Mouse (Mus musculus) kidney, adult 2 months (tissue): ENCODE results near the gene Ptprg. TPM values are rescaled to one million over a fixed set of nuclear protein-coding genes. Genes with fewer than 3 reads are reported as not detected.

ENCODE experiments used
- DNase-seq: peaks from one replicate; pipeline ENCODE4 v3.0.0; 2021
- H3K27ac ChIP-seq: fragments of 200-500 bp; 2 replicates; pipeline ENCODE4 v1.5.1; 2012; ENCODE audit warnings: low read depth, low read length, control low read depth, inconsistent platforms; ENCODE audit not compliant: insufficient read depth
- H3K27me3 ChIP-seq: fragments of 200-500 bp; replicated peaks from 2 replicates; pipeline ENCODE4 v1.6.1; 2012; ENCODE audit warnings: mild to moderate bottlenecking, moderate library complexity, low read length, inconsistent platforms; ENCODE audit not compliant: control insufficient read depth, insufficient read depth
- H3K36me3 ChIP-seq: fragments of 200-500 bp; 2 replicates; pipeline ENCODE4 v1.6.1; 2012; ENCODE audit warnings: mild to moderate bottlenecking, moderate library complexity, low read length, inconsistent platforms; ENCODE audit not compliant: control insufficient read depth, insufficient read depth
- H3K4me1 ChIP-seq: fragments of 200-500 bp; 2 replicates; pipeline ENCODE4 v1.6.1; 2011; ENCODE audit warnings: low read length; ENCODE audit not compliant: control insufficient read depth, insufficient read depth
- H3K4me3 ChIP-seq: fragments of 200-500 bp; 2 replicates; pipeline ENCODE4 v1.5.1; 2011; ENCODE audit warnings: mild to moderate bottlenecking, low read depth, low read length, control low read depth; ENCODE audit not compliant: insufficient read depth
- CTCF ChIP-seq: fragments of 200-500 bp; conservative IDR thresholded peaks from 2 replicates; pipeline ENCODE4 v1.5.1; 2011; ENCODE audit warnings: low read depth, mild to moderate bottlenecking, control low read depth, low read length, moderate library complexity, mixed read lengths; ENCODE audit not compliant: insufficient read depth, insufficient read length
- POLR2A ChIP-seq: fragments of 200-500 bp; IDR thresholded peaks from one replicate; pipeline ENCODE4 v1.6.1; 2011; ENCODE audit warnings: low read depth, low read length, control low read depth
- WGBS: fragments of 180-500 bp; shearing (Covaris S2); methylation state at CpG from one replicate; pipeline ENCODE4 v1.1.7; 2018; 5-methylcytosine and 5-hydroxymethylcytosine counted together
- polyA plus RNA-seq: library from polyadenylated mRNA; depleted of rRNA; stranded (reverse); fragments of >200 nt; gene quantifications from 2 replicates; pipeline ENCODE4 v1.2.3, GENCODE M21; 2012

Gene Ptprg
- polyA plus RNA-seq, 1 experiment = 39.2 TPM

- peak overlapping the region; percentile 98 for H3K27ac ChIP-seq
- peak; percentile 71 for DNase-seq
- no peak for TF ChIP-seq POLR2A
- TF ChIP-seq CTCF = no peak
- no peak overlapping the region for H3K4me3 ChIP-seq
- no peaks in the 10 kb centered on the region for H3K27me3 ChIP-seq
- H3K36me3 ChIP-seq = no peaks in the 10 kb centered on the region
- peaks cover 18% of the 10 kb centered on the region; the same call in 1 of the 2 replicates for H3K4me1 ChIP-seq
- WGBS = 48% methylated on average over 10 of the region's 10 CpGs
These were observed 648.9 kb downstream of the Ptprg start for GRCm38 (mm10) chr14:12202214-12202613.

DNA sequence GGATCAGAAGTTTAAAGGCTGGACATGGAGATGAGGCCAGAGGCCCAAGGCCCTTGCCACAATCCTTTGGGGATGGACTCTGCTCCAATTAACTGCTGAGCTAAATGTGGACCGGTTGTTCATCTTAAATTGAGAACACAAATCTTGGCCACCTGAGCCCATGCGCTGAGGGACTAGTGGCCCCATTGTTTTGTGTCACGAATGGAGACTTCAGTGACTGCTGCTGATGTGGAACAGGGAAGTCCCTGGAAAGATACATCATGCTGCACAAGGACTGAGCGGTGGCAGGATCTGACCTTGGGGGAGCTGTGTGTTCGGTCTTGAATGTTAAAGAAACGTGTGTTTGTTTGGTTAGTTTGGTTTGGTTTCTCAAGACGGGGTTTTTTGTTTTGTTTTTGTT, 649.7 kb downstream of the Ptprg start:
- Histone ChIP-seq H3K27ac (peak overlapping the region; percentile 5; the same call in 1 of the 2 replicates), H3K4me1 (peaks cover 18% of the 10 kb centered on the region; the same call in 1 of the 2 replicates), H3K4me3 (no peak overlapping the region), H3K27me3 (no peaks in the 10 kb centered on the region), H3K36me3 (no peaks in the 10 kb centered on the region)
- DNase-seq = peak; percentile 28
- whole genome bisulfite sequencing = 73% methylated on average over 7 of the region's 7 CpGs
- TF ChIP-seq CTCF (no peak), POLR2A (no peak)

GRCm38 (mm10) chr14:12206138-12206537, 652.8 kb downstream of the Ptprg start:
- Histone ChIP-seq H3K36me3 (no peaks in the 10 kb centered on the region), H3K27ac (no peak overlapping the region), H3K4me3 (no peak overlapping the region), H3K4me1 (peaks cover 12% of the 10 kb centered on the region; the same call in 1 of the 2 replicates), H3K27me3 (no peaks in the 10 kb centered on the region)
- TF ChIP-seq POLR2A (no peak), CTCF (no peak)
- no peak for DNase-seq
- 66% methylated on average over 2 of the region's 2 CpGs for WGBS

DNA sequence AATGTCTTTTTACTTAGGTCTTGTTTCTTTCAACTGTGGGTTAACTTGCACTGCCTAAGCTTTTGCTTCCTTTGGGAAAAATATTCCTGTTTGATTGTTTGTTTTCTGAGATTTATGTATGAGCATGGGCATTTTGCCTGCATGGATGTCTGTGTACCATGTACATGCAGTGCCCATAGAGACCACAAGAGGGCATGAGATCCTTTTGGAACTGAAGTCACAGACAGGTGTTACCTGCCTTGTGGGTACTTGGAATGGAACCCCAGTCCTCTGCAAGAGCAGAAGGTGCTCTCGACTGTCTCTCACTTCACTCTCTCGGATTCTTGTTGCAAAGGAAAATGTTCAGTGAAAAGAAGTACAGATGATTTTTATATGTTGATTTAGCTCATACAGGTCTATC, 655.2 kb downstream of the Ptprg start:
- TF ChIP-seq POLR2A (no peak), CTCF (peak; percentile 62)
- Histone ChIP-seq H3K27ac (no peak overlapping the region), H3K27me3 (no peaks in the 10 kb centered on the region), H3K4me3 (no peak overlapping the region), H3K36me3 (no peaks in the 10 kb centered on the region), H3K4me1 (no peaks in the 10 kb centered on the region)
- WGBS = 97% methylated on average over 2 of the region's 2 CpGs
- DNase-seq = peak; percentile 61

DNA sequence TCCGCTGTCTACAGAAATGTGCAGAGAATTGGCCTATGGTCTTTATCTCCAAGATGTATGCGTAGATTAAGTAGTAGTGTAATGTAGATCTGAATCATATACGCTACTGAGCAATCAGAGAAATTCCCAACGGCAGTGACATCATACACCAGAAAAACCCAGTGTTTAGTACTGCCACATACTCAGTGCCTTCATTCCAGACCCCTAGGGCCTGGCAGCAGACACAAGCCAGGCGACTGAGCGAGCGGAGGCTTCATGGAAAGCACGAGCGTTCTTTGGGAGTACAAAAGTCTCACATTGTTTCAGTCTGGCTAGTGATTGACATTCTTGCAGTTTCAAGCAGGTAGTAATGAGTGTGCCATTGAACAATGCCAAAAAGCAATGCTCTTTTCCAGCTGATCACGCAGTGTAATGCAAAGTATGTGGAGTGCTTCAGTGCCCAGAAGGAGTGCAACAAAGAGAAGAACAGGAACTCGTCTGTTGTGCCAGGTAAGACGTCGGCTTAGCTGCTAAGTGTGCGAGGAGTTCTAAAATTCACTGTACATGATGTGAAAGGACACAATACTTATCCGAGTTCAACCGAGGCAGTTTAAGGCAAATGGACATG, 665.3 kb downstream of the Ptprg start:
- no peaks in the 10 kb centered on the region for H3K4me1 ChIP-seq
- 95% methylated on average over 16 of the region's 16 CpGs for WGBS
- H3K27ac ChIP-seq = no peak overlapping the region

DNA sequence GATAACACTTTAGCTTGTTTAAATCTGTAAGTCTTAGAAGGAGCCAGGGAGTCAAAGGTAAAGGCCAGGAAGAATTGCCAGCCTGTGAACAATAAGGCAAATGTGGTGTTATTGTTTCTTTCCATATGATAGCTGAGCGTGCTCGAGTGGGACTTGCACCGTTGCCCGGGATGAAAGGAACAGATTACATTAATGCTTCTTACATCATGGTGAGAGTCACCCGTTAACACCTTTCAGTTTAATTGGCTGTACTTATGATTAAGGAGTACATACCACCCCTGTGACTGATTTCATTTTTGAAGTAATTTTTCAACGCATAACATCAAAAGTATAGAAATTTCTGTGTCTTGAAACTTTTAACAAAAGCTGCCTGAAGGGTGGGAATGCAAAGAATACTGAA, 666.5 kb downstream of the Ptprg start:
- TF ChIP-seq CTCF (no peak), POLR2A (no peak)
- 79% methylated on average over 6 of the region's 6 CpGs for WGBS
- DNase-seq = no peak
- H3K36me3 ChIP-seq = no peaks in the 10 kb centered on the region
- H3K4me3 ChIP-seq = no peak overlapping the region
- H3K27me3 ChIP-seq = no peaks in the 10 kb centered on the region
- no peaks in the 10 kb centered on the region for H3K4me1 ChIP-seq
- no peak overlapping the region for H3K27ac ChIP-seq

More for the DNA sequence above, 665.3 kb downstream of the Ptprg start:
- no peak for DNase-seq
- Histone ChIP-seq H3K4me3 (no peak overlapping the region), H3K36me3 (no peaks in the 10 kb centered on the region), H3K27me3 (no peaks in the 10 kb centered on the region)
- TF ChIP-seq CTCF (no peak), POLR2A (no peak)

- no peak overlapping the region for H3K4me3 ChIP-seq
- H3K4me1 ChIP-seq = no peaks in the 10 kb centered on the region
- H3K36me3 ChIP-seq = no peaks in the 10 kb centered on the region; the same call in 1 of the 2 replicates
- WGBS = 93% methylated on average over 8 of the region's 8 CpGs
- TF ChIP-seq POLR2A = no peak
- TF ChIP-seq CTCF = no peak
- H3K27ac ChIP-seq = no peak overlapping the region
- no peak for DNase-seq
- H3K27me3 ChIP-seq = no peaks in the 10 kb centered on the region
These were observed 667.2 kb downstream of the Ptprg start for GRCm38 (mm10) chr14:12220540-12220939.
